Mouse (Mus musculus) granulocyte monocyte progenitor cell, adult 5-6 weeks (primary cell): ENCODE results near the gene Ywhag. TPM values are rescaled to one million over a fixed set of nuclear protein-coding genes. Genes with fewer than 3 reads are reported as not detected.

Experiments
- ATAC-seq: replicated peaks from 2 replicates; pipeline ENCODE4 v1.8.0; 2016; ENCODE audit warnings: mild to moderate bottlenecking, moderate TSS enrichment, inconsistent platforms; ENCODE audit not compliant: poor library complexity, severe bottlenecking
- total RNA-seq, 2 experiments: library from RNA; stranded (forward) in 1 of 2; stranded (reverse) in 1 of 2; fragments of 200-712, 200-1000 nt in 1 of 2; fragments of >200 nt in 1 of 2; fragmentation: Nextera tagmentation in 1 of 2; gene quantifications; 2 replicates each; pipeline ENCODE4 v1.2.3; 2014 to 2017

Ywhag gene
- total RNA-seq, 2 experiments from 2014 or later: 97.2 to 107 TPM

DNA sequence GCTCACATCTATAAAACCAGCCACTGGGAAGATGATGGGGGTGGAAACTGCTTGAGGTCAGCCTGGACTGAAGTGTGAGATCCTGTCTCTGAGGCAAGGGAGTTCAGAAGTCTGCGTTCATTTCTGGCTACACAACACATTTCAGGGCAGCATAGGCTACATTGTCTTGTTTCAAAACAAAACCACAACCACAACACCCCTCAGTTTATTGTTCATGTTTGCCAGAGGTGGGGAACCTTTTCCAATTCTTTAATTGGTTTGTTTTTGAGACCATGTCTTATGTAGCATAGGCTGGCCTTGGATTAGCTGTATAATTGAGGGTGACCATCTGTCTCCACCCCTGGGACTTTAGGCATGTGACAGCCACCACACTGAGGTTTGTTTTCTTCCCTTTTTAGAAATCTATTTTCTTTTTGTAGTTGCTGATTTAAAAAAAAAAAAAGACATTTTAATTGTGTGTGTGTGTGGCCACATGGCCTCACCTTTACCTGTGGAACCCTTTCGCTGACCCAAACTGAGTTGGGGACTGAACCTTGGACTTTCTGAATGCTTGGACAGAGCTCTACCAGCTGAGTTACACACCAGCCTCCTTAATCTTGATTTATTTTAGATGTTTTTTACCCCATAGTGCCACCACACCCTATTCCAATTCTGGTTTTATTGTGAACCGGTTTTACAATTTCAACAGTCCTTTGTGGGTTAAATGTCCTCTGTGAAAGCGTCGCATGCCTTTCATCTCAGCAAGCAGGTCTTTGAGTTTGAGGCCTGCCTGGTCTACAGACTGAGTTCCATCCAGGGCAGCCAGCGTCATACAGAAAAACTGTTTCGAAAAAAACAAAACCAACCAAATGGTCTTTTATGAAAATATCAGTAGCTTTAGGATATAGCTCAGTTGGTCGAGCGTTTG is 22.1 kb upstream of the Ywhag start:
- ATAC-seq: 0 out of 2 replicates have a peak, but pooled peaks have one; percentile 16

DNA sequence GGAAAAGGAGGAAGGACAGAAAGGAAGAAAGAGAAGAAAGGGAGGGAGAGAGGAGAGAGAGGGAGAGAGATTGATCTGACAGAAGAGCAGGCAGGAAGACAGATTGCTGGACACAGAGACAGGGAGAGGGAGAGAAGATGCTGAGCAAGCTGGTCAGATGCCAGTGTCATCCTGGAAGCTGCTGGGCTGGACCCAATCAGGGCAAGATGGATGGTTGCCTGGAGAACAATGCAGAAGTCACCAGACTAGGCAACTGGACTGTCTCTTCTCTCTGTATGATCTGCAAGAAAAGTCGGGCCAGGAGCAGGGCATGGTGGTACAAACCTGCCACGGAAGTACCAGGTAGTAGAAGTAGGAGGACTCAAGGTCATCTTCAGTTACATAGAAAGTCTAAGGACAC is 18.4 kb upstream of the Ywhag start:
- ATAC-seq: no peak

DNA sequence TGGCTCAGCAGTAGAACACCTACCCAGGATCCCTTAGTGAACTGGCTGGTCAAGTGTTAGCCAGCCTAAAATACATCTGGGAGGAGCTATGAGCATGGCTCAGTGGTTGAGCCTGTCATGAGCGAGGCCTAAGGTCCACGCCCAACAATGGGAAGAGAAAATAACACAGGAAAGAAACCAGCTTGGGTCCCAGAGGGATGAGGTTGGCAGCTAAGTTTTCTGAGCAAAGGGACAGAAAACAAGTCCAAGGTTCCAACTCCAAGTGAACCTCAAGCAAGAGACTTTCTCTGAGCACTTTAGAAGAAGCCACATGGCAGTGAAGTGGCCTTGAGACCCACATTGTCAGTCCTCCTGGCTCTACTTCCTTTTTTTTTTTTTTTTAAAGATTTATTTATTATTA is 17.2 kb upstream of the Ywhag start:
- no peak for ATAC-seq

DNA sequence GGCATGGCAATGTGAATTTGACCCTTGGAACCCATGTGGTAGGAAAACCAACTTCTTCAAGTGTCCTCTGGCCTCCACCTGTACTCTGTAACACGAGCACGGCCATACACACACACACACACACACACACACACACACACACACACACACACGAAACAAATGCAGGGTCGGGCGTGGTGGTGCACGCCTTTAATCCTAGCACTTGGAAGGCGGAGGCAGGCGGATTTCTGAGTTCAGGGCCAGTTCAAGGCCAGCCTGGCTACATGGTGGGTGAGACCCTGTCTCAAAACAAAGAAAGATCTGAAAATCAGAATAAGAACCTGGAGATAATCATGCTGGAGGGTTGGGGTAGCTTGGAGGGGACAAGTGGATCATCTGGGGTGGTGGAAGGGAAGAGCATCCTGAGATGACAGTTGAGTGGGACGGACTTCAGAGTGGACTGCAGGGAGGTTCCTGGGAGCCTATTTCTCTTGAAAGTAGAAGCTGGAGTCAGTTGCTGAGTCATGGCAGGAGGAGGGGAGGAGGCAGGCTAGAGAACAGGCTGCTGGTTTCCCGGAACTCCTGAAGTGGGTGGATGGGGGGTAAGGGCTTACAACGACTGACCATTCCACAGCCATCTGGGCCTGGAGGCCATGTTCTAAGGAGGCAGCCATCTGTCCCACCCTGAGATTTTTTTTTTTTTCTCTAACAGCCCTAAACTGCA is 16.4 kb upstream of the Ywhag start:
- ATAC-seq: peak; percentile 73

DNA sequence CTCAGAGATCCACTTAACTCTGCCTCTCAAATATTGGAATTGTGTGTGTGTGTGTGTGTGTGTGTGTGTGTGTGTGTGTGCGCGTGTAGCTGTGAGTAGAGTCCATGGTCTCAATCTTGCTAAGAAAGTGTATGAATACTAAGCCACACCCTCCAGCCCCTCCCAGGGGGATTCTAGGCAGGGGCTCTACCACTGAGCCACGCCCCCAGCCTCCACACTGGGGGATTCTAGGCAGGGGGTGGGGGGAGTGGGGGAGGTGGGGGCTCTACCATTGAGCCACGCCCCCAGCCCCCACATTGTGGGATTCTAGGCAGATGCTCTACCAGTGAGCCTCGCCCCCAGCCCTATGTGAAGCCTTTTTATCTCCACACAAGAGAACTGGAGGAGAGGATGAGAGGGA is 12.2 kb upstream of the Ywhag start:
- no peak for ATAC-seq

DNA sequence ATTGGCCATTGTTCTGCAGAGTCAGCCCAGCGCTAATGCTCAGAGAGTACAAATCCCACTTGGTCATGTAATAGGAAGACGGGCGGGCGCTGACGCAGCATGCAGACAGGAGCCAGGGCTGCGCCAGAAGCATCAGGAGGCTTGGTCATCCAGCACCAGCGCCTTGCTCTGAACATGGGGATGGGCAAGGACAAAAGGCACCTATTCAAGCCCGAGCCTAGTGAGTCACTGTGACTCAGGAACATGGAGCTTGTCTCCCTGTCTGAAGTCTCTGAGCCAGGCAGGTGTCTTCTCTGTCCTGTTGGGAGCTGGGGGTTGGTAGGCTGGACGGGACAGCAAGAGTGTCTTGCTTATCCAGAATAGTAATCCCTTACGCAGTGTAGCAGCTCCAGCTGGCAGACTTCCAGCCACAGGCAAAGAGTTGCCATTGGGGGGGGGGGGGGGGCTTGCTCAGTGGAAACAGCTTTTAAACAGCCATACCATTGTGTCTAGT is 11.5 kb upstream of the Ywhag start:
- no peak for ATAC-seq

DNA sequence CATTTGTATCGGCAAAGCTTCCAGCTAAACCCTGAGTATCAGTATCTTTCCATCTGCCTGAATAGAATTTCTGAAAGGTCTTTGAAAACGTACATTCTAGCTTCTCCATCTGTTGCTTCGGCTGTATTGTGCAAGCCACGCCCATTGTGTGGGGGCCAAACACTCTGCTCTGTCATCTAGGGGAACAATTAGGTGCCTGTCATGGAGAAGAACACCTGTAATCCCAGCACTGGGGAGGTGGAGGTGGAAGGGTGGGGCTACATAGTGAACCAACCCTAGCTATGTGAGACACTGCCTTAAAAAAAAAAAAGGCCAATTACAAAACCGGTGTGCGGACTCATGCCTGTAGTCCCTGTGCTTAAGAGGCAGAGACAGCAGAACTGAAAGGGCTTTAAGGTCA is 8.3 kb upstream of the Ywhag start:
- no peak for ATAC-seq

DNA sequence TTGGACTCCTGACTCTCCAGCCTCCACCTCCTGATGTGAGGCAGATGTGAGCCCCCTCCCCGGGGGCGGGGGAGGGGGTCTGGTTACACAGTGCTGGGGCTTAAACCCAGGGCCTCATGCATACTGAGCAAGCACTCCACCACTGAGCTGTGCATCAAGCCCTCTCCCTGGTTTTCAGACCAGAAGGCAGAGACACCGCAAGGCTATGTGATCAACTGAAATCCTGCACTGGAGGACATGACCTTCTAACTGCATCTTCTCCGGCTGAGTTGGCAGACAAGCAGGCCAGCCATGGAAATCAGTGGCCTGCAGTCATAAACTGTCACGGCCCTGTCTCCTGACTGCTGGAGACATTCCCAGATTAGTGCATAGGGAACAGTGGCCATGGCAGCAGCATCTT is 6.2 kb upstream of the Ywhag start:
- no peak for ATAC-seq

DNA sequence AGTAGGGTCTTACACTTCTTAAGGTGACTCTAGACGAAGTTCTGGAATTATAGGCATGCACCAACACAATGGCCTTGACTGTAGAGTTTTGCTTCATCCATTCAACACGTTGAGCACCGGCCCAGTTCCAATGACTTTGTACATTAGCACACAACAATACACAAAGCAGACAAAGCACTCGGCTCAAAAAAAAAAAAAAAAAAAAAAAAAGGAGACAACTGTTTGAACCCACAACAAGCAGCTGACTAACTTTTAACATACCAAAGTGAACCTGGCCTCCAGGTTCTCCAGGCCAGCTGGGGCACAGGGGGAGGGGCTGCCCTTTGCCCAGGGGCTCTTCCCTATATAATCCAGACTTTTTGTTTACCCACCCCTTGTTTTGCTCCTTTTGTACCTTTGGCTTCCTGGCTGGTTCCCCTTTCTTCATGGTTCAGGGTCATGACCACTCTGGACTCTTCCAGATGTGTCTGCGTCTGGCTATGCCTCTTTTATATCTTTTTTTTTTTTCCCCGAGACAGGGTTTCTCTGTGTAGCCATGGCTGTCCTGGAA is 1.3 kb upstream of the Ywhag start:
- no peak for ATAC-seq

DNA sequence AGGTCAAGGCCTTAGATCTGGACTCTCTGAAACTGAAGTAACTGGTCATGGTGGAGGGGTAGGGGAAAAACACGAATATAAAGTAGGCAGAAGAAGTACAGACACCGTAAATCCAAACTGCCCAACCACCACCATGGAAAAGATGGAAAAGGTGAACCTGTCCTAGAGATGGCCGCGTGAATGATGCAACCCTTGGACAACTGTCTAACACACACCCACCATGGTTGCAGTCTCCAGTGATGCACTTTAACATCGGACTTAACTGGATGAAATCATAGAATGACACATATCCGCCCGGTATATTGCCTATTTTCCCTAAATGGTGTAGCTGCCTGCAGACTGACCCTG is 734 bp upstream of the Ywhag start:
- ATAC-seq: peak; percentile 6

DNA sequence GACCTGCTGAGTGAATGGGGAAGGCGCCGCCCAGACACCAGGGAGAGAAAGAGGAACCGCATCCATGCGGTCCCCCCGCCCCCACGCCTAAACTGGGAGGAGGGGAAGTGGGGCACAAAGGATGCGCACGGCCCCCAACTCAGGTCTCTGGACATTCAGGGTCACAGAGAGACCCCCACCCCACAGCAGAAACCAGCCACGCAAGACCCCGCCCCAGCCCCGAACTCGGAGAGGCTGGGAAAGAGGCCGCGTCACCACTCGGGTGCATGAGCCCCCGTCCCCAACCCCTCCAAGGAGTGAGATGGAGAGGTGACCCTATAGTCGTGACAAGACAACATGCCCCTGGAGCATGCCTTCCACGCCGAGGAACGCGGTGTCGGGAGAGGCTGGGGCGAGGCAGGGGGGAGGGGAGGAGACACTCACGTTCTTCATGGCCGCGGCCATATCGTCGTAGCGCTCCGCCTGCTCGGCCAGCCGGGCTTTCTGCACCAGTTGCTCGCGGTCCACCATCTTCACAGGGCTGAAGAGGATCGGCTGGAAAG is 445 bp downstream of the Ywhag start:
- peak; percentile 56 for ATAC-seq

DNA sequence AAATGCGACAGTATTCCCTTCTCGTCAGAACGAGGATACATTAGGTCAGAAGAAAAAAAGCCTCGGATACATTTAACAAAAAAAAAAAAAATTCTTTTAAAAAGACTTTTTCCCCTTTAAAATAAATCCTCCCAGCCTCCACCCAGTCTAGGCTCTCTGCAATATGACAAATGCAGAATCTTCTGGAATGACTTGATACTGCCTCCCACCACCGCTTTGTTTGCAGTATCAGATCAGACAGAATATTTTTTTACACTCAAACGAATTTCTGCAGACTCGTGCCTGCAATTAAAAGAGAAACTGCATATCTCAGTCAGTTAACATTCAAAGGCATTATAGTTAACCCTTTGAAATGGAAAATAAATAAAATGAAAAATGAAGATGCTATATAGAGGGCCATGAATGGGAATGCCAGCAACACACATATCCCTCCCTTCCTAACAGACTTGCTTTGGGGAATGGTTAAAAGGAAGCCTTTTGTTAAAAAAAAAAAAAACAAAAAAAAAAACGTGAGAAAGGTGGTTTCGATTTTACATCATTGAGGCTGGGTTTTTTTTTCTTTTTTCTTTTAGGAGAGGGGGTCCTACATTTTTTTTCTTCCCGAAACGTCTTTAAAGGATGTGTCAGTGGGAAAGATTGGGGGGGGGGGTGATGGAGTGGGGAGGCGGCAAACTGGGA is 1.1 kb downstream of the Ywhag start:
- no peak for ATAC-seq

DNA sequence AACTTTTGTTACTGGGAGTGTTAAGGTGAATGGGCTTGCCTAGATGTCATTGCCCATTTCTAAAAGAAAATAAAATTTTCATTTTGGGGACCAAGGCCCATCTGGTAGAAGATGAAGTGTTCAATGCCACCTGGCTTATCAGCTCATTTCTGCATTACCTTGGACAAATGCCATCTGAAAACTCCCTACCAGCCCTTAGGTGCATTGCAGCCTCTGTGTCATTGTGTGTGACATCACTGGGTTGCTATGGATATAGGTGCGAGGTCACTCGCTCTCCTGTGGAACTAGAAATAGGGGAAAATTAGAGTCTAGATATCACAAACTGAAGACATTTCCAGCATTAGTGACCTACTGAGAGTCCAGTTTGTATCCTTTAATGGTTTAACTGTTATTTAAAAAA is 2.1 kb downstream of the Ywhag start:
- no peak for ATAC-seq

DNA sequence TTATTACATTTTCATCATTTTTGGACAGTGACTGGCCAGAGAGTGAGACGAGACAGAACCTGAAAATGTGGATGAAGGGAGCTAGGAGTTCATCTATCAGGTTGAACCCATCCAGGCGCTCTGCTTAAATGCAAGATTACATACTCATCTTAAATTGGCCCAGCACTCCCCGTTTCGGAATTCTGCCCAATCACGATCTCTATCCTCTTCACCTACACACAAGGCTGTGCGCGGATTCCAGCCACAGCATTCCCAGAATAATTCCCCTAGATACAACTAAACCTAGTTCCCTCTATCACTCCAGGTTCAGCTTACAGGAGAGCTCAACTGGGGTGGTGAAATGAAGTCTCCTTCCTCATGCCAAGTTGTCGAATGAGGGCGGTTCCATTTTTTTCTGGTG is 2.9 kb downstream of the Ywhag start:
- no peak for ATAC-seq

DNA sequence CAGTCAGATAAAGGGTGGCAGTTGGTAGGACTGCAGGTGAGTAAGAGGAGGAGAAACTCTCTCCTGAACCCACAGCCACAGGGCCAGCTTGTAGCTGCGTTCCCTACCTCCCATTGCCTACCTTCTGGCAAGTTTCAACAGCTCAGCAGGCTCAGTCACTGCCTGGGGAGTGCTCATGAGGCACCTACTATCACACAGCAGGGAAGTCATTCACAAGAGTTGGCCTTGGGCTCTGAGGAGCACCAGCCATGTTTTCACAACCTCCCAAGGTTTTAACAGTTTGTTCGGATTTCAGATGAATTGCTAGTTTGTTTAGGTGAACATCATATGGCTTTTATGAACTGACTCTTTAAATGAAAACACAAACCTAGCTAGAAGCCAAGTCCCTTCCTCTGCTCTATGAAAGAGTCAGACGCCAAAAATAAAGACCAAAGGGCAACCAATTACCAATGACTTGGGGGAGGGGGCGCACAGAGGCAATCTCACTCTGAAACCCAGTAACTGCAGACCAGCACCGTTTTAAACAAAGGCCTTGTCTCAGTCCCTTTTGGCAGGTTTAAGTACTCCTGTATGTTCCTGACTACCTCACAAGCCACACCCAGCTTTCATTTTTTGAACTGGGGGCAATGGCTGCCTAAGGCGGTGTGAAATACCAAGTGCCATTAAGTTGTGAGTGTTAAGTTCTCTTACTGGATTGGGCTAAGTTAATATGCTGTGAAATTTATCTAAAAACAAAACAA is 4.6 kb downstream of the Ywhag start:
- no peak for ATAC-seq

DNA sequence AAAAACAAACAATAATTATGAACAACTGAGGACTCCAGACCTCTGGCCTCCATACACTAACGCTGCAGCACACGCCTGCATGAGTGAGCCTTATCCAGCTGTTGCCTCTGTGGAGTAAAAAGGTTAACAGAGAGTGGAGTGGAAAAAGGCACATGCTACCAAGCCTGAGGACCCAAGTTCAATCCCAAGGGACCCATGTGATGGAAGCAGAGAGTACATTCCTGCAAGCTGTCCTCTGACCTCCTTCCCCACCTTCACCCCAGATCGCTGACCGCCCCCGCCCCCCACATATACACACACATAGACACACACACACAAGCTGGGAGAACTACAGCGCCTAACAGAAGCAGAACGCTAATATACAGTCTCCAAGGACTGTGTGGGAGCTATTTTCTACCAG is 10.5 kb downstream of the Ywhag start:
- ATAC-seq: no peak

DNA sequence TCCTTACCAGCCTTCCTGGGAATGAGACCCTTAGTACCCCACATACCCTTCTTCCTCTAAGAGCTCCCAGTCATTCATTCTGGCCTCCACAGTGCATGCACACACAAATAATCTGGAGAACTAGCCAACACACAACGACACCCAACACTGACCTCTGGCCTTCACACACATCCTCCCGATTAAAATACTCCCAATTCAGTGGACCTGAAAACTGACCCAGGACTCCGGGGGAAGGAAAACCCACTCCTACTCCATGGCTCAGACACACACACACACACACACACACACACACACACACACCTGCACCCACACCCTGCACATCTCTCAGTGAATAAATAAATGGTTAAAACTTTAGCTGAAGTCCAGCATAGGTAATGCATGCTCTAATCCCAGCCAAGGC is 14.5 kb downstream of the Ywhag start:
- ATAC-seq: no peak

DNA sequence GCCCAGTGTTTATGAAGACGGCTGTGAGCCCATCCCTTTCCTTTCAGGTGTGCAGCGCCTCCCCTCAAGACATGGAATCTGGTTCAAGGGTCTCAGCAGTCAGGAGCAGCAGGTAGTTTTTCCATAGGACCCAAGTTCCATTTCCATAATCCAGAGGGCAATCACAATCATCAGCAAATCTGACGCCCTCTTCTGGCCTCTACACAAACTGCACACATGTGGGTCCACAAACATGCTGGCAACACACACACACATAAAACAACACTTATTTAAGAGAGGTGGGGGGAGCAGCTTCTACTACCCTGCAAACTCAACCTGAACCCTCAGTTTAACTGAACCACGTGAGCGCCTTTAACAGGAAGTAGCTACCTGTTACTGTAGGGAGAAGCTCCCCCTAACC is 15.8 kb downstream of the Ywhag start:
- ATAC-seq: no peak

DNA sequence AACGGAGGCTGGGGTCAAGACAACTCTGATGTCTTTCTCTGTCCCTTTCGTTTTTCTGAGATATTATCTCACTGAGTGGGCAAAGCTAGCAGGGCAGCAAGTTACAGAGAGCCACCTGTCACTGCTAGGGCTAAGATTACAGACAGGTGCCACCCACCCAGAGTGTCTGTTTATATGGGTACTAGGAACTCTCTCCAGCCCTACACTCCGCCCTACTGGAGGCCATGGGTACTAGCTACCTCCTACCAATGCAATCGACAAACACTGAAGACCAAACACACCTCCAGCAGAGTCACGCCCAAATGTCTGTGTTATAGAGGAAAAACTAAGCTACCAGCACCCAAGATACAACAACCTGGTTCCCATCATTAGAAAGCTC is 16.4 kb downstream of the Ywhag start:
- ATAC-seq: no peak
